Comparison of ENCODE assay signal across 21 mouse cellular contexts in the genomic region with DNA sequence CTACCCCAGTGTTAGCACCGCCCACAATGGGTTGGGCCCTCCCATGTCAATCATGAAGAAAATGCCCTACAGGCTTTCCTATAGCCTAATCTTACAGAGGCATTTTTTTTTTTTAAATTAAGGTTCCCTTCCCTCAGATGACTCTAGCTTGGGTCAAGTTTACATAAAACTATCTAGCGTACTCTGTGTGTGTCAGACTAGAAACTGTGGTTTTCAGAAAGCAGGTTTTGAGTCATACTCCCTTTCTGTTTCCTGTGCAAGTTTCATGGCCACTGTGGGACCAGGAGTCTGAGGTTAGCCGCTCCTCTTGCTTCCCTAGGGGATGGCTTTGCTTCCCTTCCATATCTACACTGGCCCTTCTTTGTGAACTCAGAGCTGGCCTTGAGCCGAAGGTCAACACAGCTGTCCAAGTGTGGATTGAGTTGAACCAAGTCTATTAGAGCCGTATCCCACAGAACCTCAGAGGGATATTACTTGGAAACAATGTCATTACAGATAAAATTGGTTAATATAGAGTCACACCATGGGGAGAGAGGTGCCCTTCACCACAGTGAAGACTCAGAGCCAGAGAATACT.
DNase-seq lines count a peak whose midpoint lies in the region; ATAC-seq lines count a peak whose summit lies in the region.
"Had no signal": no experiment of that assay in that cellular context is flagged by ENCODE, and none has a peak within 500 bp of the region (broad histone marks: within the 10 kb centered on the region; RNA-seq: fewer than 3 reads in every experiment).

No protein-coding gene starts in this region.

- H3K4me1 ChIP-seq in heart, embryonic 11.5 days (ENCODE audit: control insufficient read depth, insufficient read depth, low read length), result no peaks in the 10 kb centered on the region
- peaks cover 7% of the 10 kb centered on the region; the same call in 1 of the 2 replicates for H3K4me1 ChIP-seq in brown adipose tissue, adult 24 weeks (ENCODE audit: control insufficient read depth, insufficient read depth, insufficient read length, low read length)
- H3K4me1 ChIP-seq: embryonic facial prominence, embryonic 15.5 days; liver, embryonic 13.5 days; lung, embryonic 15.5 days had no signal

- no peak overlapping the region for H3K4me2 ChIP-seq in heart, embryonic 11.5 days
- H3K4me2 ChIP-seq: embryonic facial prominence, embryonic 15.5 days; limb, embryonic 13.5 days; liver, embryonic 13.5 days; lung, embryonic 15.5 days had no signal

- ATAC-seq in heart, embryonic 11.5 days (replicated peaks; ENCODE audit: insufficient number of reproducible peaks, low FRiP score, low TSS enrichment), result no peak
- no peak for ATAC-seq in cerebellum, adult (ENCODE audit: insufficient number of reproducible peaks, low FRiP score, low TSS enrichment)
- ATAC-seq: forebrain, postnatal 0 days; hindbrain, embryonic 16.5 days had no signal

- no peaks in the 10 kb centered on the region for H3K9me3 ChIP-seq in heart, embryonic 11.5 days (replicated peaks; ENCODE audit: control insufficient read depth, low read length)
- H3K9me3 ChIP-seq: embryonic facial prominence, embryonic 15.5 days; limb, embryonic 13.5 days; liver, embryonic 13.5 days; lung, embryonic 15.5 days; midbrain, embryonic 10.5 days had no signal

- WGBS in heart, embryonic 11.5 days (ENCODE audit: insufficient replicate concordance), result 83% methylated on average over 5 of the region's 5 CpGs

- no peak overlapping the region for H3K9ac ChIP-seq in heart, embryonic 11.5 days (ENCODE audit: low read depth, low read length)
- H3K9ac ChIP-seq: embryonic facial prominence, embryonic 15.5 days; forebrain, postnatal 0 days; limb, embryonic 13.5 days; liver, embryonic 13.5 days; lung, embryonic 15.5 days had no signal

- H3K36me3 ChIP-seq in heart, embryonic 11.5 days (ENCODE audit: control insufficient read depth, insufficient read depth, low read length), result no peaks in the 10 kb centered on the region
- H3K36me3 ChIP-seq: embryonic facial prominence, embryonic 15.5 days; limb, embryonic 13.5 days; liver, embryonic 13.5 days; lung, embryonic 15.5 days; midbrain, embryonic 10.5 days had no signal

- H3K27me3 ChIP-seq in heart, embryonic 11.5 days (ENCODE audit: control insufficient read depth, insufficient read depth, low read length), result no peaks in the 10 kb centered on the region
- H3K27me3 ChIP-seq: embryonic facial prominence, embryonic 15.5 days; limb, embryonic 13.5 days; liver, embryonic 13.5 days; lung, embryonic 15.5 days had no signal

- no peak overlapping the region for H3K27ac ChIP-seq in heart, embryonic 11.5 days (ENCODE audit: low read depth, low read length)
- peak overlapping the region; percentile 88 for H3K27ac ChIP-seq in brown adipose tissue, adult 24 weeks (replicated peaks; ENCODE audit: low read depth, low read length)
- H3K27ac ChIP-seq: embryonic facial prominence, embryonic 15.5 days; kidney, postnatal 0 days; limb, embryonic 13.5 days; liver, embryonic 13.5 days; lung, embryonic 15.5 days had no signal

- peak; percentile 97 for DNase-seq in heart, adult 11 months
- peak; percentile 25 for DNase-seq in testis, postnatal 14 days (ENCODE audit: low spot score)
- DNase-seq in testis, postnatal 10 days (ENCODE audit: low spot score), result no peak
- DNase-seq in cerebellum, adult 18-20 months, result no peak
- DNase-seq: cerebellum, adult 11 months; cerebellum, postnatal 36 days; forebrain, postnatal 0 days; kidney, adult 11 months; liver, embryonic 13.5 days; lung, postnatal 4 days; spleen, adult 18-20 months; thymus, adult 18-20 months had no signal

- H3K4me3 ChIP-seq in heart, embryonic 11.5 days (ENCODE audit: low read depth, low read length), result no peak overlapping the region
- H3K4me3 ChIP-seq in brown adipose tissue, adult 24 weeks (ENCODE audit: insufficient read depth, low read depth, low read length), result no peak overlapping the region
- H3K4me3 ChIP-seq: embryonic facial prominence, embryonic 15.5 days; limb, embryonic 13.5 days; liver, embryonic 13.5 days; lung, embryonic 15.5 days; midbrain, embryonic 10.5 days had no signal

Comparison
In these comparisons a context has a peak if more than half of its experiments do, and no peak if none do; other contexts are left out.
1. DNase-seq: peak in heart, adult 11 months (single experiment) and testis, postnatal 14 days (single experiment); none in testis, postnatal 10 days (single experiment) and cerebellum, adult 18-20 months (0 of 2).